Mouse (Mus musculus) ES-Bruce4 (cell line): ENCODE measurements at regions not wholly inside any gene's neighbourhood (a gene's known extent, or its start where the extent isn't known, plus 50 kb on each side); places are given as distances from the start of the nearest gene placed in this dataset.

Source experiments
- CTCF ChIP-seq: IDR thresholded peaks from one replicate; pipeline ENCODE4 v1.8.1; 2011; ENCODE audit warnings: low read depth, low read length
- EP300 ChIP-seq: IDR thresholded peaks from 2 replicates; pipeline ENCODE4 v1.6.1; 2011; ENCODE audit warnings: low read depth, low read length; ENCODE audit not compliant: insufficient read depth
- POLR2A ChIP-seq: IDR thresholded peaks from one replicate; pipeline ENCODE4 v1.8.1; 2011; ENCODE audit warnings: low read length; ENCODE audit not compliant: insufficient read depth

DNA sequence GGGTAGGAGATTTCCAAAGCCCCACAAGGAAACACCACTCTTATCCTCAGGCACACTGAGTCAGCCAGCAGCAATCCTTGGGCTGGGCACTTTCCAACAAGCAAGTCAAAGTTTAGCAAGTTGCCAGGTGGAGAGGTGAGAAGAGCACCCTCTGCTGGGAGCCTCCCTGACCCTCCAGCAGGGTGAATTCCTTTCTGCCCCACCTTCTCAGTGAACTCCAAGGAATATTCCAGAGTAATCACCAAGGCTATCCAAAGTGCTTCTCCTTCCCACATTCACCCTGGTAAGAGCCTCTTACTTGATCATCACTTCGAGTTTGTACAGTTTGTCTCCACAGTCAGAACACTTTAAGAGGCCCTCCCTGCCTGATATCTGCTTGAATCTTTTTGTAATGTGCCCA lies 162.8 kb upstream of the Slc24a5 start:
- TF ChIP-seq CTCF (peak; percentile 16), POLR2A (no peak), EP300 (no peak)
